Comparison of ENCODE assay signal across 22 mouse cellular contexts in genomic region chr7:30420673-30421072, GRCm38 (mm10). TPM values are rescaled to one million over a fixed set of nuclear protein-coding genes. Genes with fewer than 3 reads are reported as not detected.
DNase-seq lines count a peak whose midpoint lies in the region; ATAC-seq and TF ChIP-seq lines count a peak whose summit lies in the region.
"Had no signal": no experiment of that assay in that cellular context is flagged by ENCODE, and none has a peak within 500 bp of the region (broad histone marks: within the 10 kb centered on the region; RNA-seq: fewer than 3 reads in every experiment).

No protein-coding gene starts in this region.

- no peak overlapping the region for H3K9ac ChIP-seq in liver, embryonic 15.5 days
- H3K9ac ChIP-seq: embryonic facial prominence, embryonic 13.5 days had no signal

- peak overlapping the region; percentile 91; the same call in 1 of the 2 replicates for H3K27ac ChIP-seq in bone marrow, adult 2 months (ENCODE audit: control insufficient read depth, insufficient read depth, low read depth, low read length, poor library complexity)
- peak overlapping the region; percentile 65 for H3K27ac ChIP-seq in liver, embryonic 15.5 days (replicated peaks)
- H3K27ac ChIP-seq: embryonic facial prominence, embryonic 13.5 days; forebrain, embryonic 15.5 days had no signal

- peaks cover 26% of the 10 kb centered on the region for H3K36me3 ChIP-seq in megakaryocyte, embryonic 14.5 days (replicated peaks; ENCODE audit: low read length)
- H3K36me3 ChIP-seq in liver, embryonic 15.5 days (replicated peaks): peaks cover 9% of the 10 kb centered on the region

- TF ChIP-seq POLR2A in bone marrow, adult 2 months (IDR thresholded peaks at IDR 0.05; ENCODE audit: borderline replicate concordance, control insufficient read depth, low read depth, low read length): no peak

- DNase-seq in cerebellum, adult 8-10 months: peak; percentile 6
- no peak for DNase-seq in cerebellum, adult 9-11 months
- DNase-seq in testis, postnatal 10 days (ENCODE audit: low spot score): no peak
- no peak for DNase-seq in ovary, postnatal 10 days (ENCODE audit: low spot score)
- DNase-seq: adrenal gland, postnatal 25 days; cerebellum, adult 2 months; gastrocnemius, postnatal 25 days; kidney, postnatal 25 days; left cerebral cortex, postnatal 4 days; right cerebral cortex, adult 18-20 months had no signal

- peaks cover 84% of the 10 kb centered on the region for H3K4me1 ChIP-seq in megakaryocyte, embryonic 14.5 days
- peaks cover 2% of the 10 kb centered on the region; the same call in 1 of the 2 replicates for H3K4me1 ChIP-seq in bone marrow, adult 2 months (ENCODE audit: control insufficient read depth, insufficient read depth, low read length)
- H3K4me1 ChIP-seq in liver, embryonic 15.5 days (replicated peaks): peaks cover 32% of the 10 kb centered on the region

- H3K4me3 ChIP-seq in megakaryocyte, embryonic 14.5 days (replicated peaks): peak overlapping the region; percentile 94
- peak overlapping the region; percentile 58 for H3K4me3 ChIP-seq in bone marrow, adult 2 months (replicated peaks; ENCODE audit: control insufficient read depth, low read depth, low read length)
- no peak overlapping the region for H3K4me3 ChIP-seq in liver, embryonic 15.5 days (replicated peaks)

- WGBS in bone marrow, adult 2 months: 37% methylated on average over 3 of the region's 3 CpGs
- 47% methylated on average over 3 of the region's 3 CpGs for WGBS in liver, embryonic 15.5 days (ENCODE audit: insufficient replicate concordance)

- peak overlapping the region; percentile 89 for H3K4me2 ChIP-seq in liver, embryonic 15.5 days

- no peak for ATAC-seq in megakaryocyte, adult 5-6 weeks (ENCODE audit: poor library complexity, severe bottlenecking)
- ATAC-seq in liver, embryonic 15.5 days (ENCODE audit: insufficient read depth): no peak

- no peaks in the 10 kb centered on the region for H3K9me3 ChIP-seq in megakaryocyte, embryonic 14.5 days
- no peaks in the 10 kb centered on the region for H3K9me3 ChIP-seq in liver, embryonic 15.5 days (replicated peaks)
- H3K9me3 ChIP-seq: forebrain, embryonic 15.5 days had no signal

- no peaks in the 10 kb centered on the region for H3K27me3 ChIP-seq in megakaryocyte, embryonic 14.5 days (replicated peaks)
- peaks cover 13% of the 10 kb centered on the region; the same call in 1 of the 2 replicates for H3K27me3 ChIP-seq in liver, embryonic 15.5 days
- H3K27me3 ChIP-seq: forebrain, embryonic 15.5 days had no signal

- TF ChIP-seq CTCF in bone marrow, adult 2 months (IDR thresholded peaks at IDR 0.05; ENCODE audit: control insufficient read depth, insufficient read depth, low read length): no peak

RNA-seq across cellular contexts. Expression of gene Nfkbid, which starts 0.9 kb away (rescaled TPM):
- 8.3 and 10.0 TPM in 2 replicates for polyA plus RNA-seq in megakaryocyte, embryonic 14.5 days (2012; ENCODE audit: insufficient read depth, low replicate concordance)
- total RNA-seq in megakaryocyte, adult 5-6 weeks (2015): 23.0 and 28.6 TPM in 2 replicates
- total RNA-seq in megakaryocyte, adult 5-6 weeks (2017): 13.3 and 17.2 TPM in 2 replicates
- 12.3 and 34.2 TPM in 2 replicates for polyA plus RNA-seq in bone marrow, adult 2 months (2011; ENCODE audit: insufficient read depth, insufficient read length, low replicate concordance, missing spikeins)
- 1.6 and 1.8 TPM in 2 replicates for polyA plus RNA-seq in liver, embryonic 15.5 days (2015; fragmentation: Nextera tagmentation; extraction: Ambion mirVana)

RNA-seq across cellular contexts. Expression of gene Hcst, which starts 1.0 kb away (rescaled TPM):
- 11.1 and 14.2 TPM in 2 replicates for polyA plus RNA-seq in megakaryocyte, embryonic 14.5 days (2012; ENCODE audit: insufficient read depth, low replicate concordance)
- total RNA-seq in megakaryocyte, adult 5-6 weeks (2015): 45.8 and 47.6 TPM in 2 replicates
- total RNA-seq in megakaryocyte, adult 5-6 weeks (2017): 13.3 and 18.5 TPM in 2 replicates
- polyA plus RNA-seq in bone marrow, adult 2 months (2011; ENCODE audit: insufficient read depth, insufficient read length, low replicate concordance, missing spikeins): 47.8 and 107 TPM in 2 replicates
- 6.7 and 7.0 TPM in 2 replicates for polyA plus RNA-seq in liver, embryonic 15.5 days (2015; fragmentation: Nextera tagmentation; extraction: Ambion mirVana)
- total RNA-seq: gastrocnemius, postnatal 25 days; left cerebral cortex, postnatal 4 days had no signal
- polyA plus RNA-seq: forebrain, embryonic 15.5 days; neural tube, embryonic 11.5 days had no signal

RNA-seq across cellular contexts. Expression of gene Tyrobp, which starts 7.1 kb away (rescaled TPM):
- polyA plus RNA-seq in megakaryocyte, embryonic 14.5 days (2012; ENCODE audit: insufficient read depth, low replicate concordance): 20.9 and 273 TPM in 2 replicates
- 2,723 and 2,838 TPM in 2 replicates for total RNA-seq in megakaryocyte, adult 5-6 weeks (2015)
- 1,463 and 1,715 TPM in 2 replicates for total RNA-seq in megakaryocyte, adult 5-6 weeks (2017)
- polyA plus RNA-seq in bone marrow, adult 2 months (2011; ENCODE audit: insufficient read depth, insufficient read length, low replicate concordance, missing spikeins): 164 and 433 TPM in 2 replicates
- polyA plus RNA-seq in liver, embryonic 15.5 days (2015; fragmentation: Nextera tagmentation; extraction: Ambion mirVana): 146 and 160 TPM in 2 replicates

RNA-seq across cellular contexts. Expression of gene Aplp1, which starts 24.7 kb away (rescaled TPM):
- polyA plus RNA-seq in megakaryocyte, embryonic 14.5 days (2012; ENCODE audit: insufficient read depth, low replicate concordance): 2.1 and 5.5 TPM in 2 replicates
- total RNA-seq in megakaryocyte, adult 5-6 weeks (2015): 0.07 and 0.25 TPM in 2 replicates
- 0.08 TPM in 1 of 2 replicates, not detected in the other for total RNA-seq in megakaryocyte, adult 5-6 weeks (2017)
- 6.2 TPM in 1 of 2 replicates, not detected in the other for polyA plus RNA-seq in bone marrow, adult 2 months (2011; ENCODE audit: insufficient read depth, insufficient read length, low replicate concordance, missing spikeins)
- 5.3 and 6.2 TPM in 2 replicates for polyA plus RNA-seq in liver, embryonic 15.5 days (2015; fragmentation: Nextera tagmentation; extraction: Ambion mirVana)
- total RNA-seq: megakaryocyte-erythroid progenitor cell, adult 5-6 weeks; monocyte, adult 5-6 weeks had no signal

RNA-seq across cellular contexts. Expression of gene Kirrel2, which starts 36.8 kb away (rescaled TPM):
- not detected in 2 replicates for polyA plus RNA-seq in megakaryocyte, embryonic 14.5 days (2012; ENCODE audit: insufficient read depth, low replicate concordance)
- total RNA-seq in megakaryocyte, adult 5-6 weeks (2015): not detected in 2 replicates
- 0.07 TPM in 1 of 2 replicates, not detected in the other for total RNA-seq in megakaryocyte, adult 5-6 weeks (2017)
- polyA plus RNA-seq in bone marrow, adult 2 months (2011; ENCODE audit: insufficient read depth, insufficient read length, low replicate concordance, missing spikeins): 0.25 and 4.8 TPM in 2 replicates
- 0.03 and 0.37 TPM in 2 replicates for polyA plus RNA-seq in liver, embryonic 15.5 days (2015; fragmentation: Nextera tagmentation; extraction: Ambion mirVana)
- total RNA-seq: adrenal gland, postnatal 25 days; gastrocnemius, postnatal 25 days; heart, adult 2 months; megakaryocyte-erythroid progenitor cell, adult 5-6 weeks; monocyte, adult 5-6 weeks had no signal
- polyA plus RNA-seq: CD4-positive, CD25-positive, alpha-beta regulatory T cell, adult 4 months; heart, adult 2 months; lung, embryonic 16.5 days had no signal
